Mouse (Mus musculus): ENCODE data around the gene Pstk. TPM values are rescaled to one million over a fixed set of nuclear protein-coding genes. Genes with fewer than 3 reads are reported as not detected.

Gene Pstk
- polyA plus RNA-seq, 1 experiment, result 40.9 TPM

GRCm38 (mm10) chr7:131424912-131425311 lies 54.0 kb downstream of the Pstk start:
- WGBS, result 87% methylated on average over 2 of the region's 2 CpGs
- Histone ChIP-seq H3K27me3 (replicated peaks; ENCODE audit: control insufficient read depth, insufficient read depth, low read length) (no peaks in the 10 kb centered on the region), H3K4me1 (ENCODE audit: control insufficient read depth, insufficient read depth, low read length) (no peaks in the 10 kb centered on the region), H3K27ac (ENCODE audit: insufficient read depth, low read depth, low read length) (no peak overlapping the region), H3K4me3 (ENCODE audit: insufficient read depth, low read depth, low read length) (no peak overlapping the region), H3K36me3 (ENCODE audit: control insufficient read depth, insufficient read depth, low read length) (0 out of 2 replicates have a peak, but pooled peaks cover 2% of the 10 kb centered on the region)
- TF ChIP-seq CTCF (conservative IDR thresholded peaks at IDR 0.05; ENCODE audit: insufficient read depth, insufficient read length, low read depth, low read length) (no peak), POLR2A (IDR thresholded peaks at IDR 0.05; ENCODE audit: low read depth, low read length) (no peak)
- no peak for DNase-seq

- WGBS, result 81% methylated on average over 5 of the region's 5 CpGs
- Histone ChIP-seq H3K36me3 (ENCODE audit: control insufficient read depth, insufficient read depth, low read length) (peaks cover 5% of the 10 kb centered on the region), H3K27me3 (replicated peaks; ENCODE audit: control insufficient read depth, insufficient read depth, low read length) (no peaks in the 10 kb centered on the region), H3K27ac (ENCODE audit: insufficient read depth, low read depth, low read length) (no peak overlapping the region), H3K4me1 (ENCODE audit: control insufficient read depth, insufficient read depth, low read length) (no peaks in the 10 kb centered on the region), H3K4me3 (ENCODE audit: insufficient read depth, low read depth, low read length) (no peak overlapping the region)
- TF ChIP-seq POLR2A (IDR thresholded peaks at IDR 0.05; ENCODE audit: low read depth, low read length) (no peak), CTCF (conservative IDR thresholded peaks at IDR 0.05; ENCODE audit: insufficient read depth, insufficient read length, low read depth, low read length) (no peak)
- no peak for DNase-seq
Observed at GRCm38 (mm10) chr7:131427331-131427730, 56.4 kb downstream of the Pstk start.

GRCm38 (mm10) chr7:131432244-131432643 lies 61.3 kb downstream of the Pstk start:
- WGBS, result 19% methylated on average over 1 of the region's 1 CpGs
- DNase-seq, result peak; percentile 41
- H3K4me3 ChIP-seq (ENCODE audit: insufficient read depth, low read depth, low read length), result no peak overlapping the region
- TF ChIP-seq CTCF (conservative IDR thresholded peaks at IDR 0.05; ENCODE audit: insufficient read depth, insufficient read length, low read depth, low read length), result peak; percentile 62
- no peak for TF ChIP-seq POLR2A (IDR thresholded peaks at IDR 0.05; ENCODE audit: low read depth, low read length)
- H3K27me3 ChIP-seq (replicated peaks; ENCODE audit: control insufficient read depth, insufficient read depth, low read length), result no peaks in the 10 kb centered on the region
- peaks cover 5% of the 10 kb centered on the region for H3K36me3 ChIP-seq (ENCODE audit: control insufficient read depth, insufficient read depth, low read length)
- H3K4me1 ChIP-seq (ENCODE audit: control insufficient read depth, insufficient read depth, low read length), result no peaks in the 10 kb centered on the region
- no peak overlapping the region for H3K27ac ChIP-seq (ENCODE audit: insufficient read depth, low read depth, low read length)

GRCm38 (mm10) chr7:131434276-131434675 lies 63.3 kb downstream of the Pstk start:
- Histone ChIP-seq H3K27me3 (replicated peaks; ENCODE audit: control insufficient read depth, insufficient read depth, low read length) (no peaks in the 10 kb centered on the region), H3K27ac (ENCODE audit: insufficient read depth, low read depth, low read length) (no peak overlapping the region), H3K4me1 (ENCODE audit: control insufficient read depth, insufficient read depth, low read length) (no peaks in the 10 kb centered on the region), H3K36me3 (ENCODE audit: control insufficient read depth, insufficient read depth, low read length) (peaks cover 3% of the 10 kb centered on the region), H3K4me3 (ENCODE audit: insufficient read depth, low read depth, low read length) (no peak overlapping the region)
- DNase-seq, result no peak
- WGBS, result 83% methylated on average over 1 of the region's 1 CpGs
- TF ChIP-seq CTCF (conservative IDR thresholded peaks at IDR 0.05; ENCODE audit: insufficient read depth, insufficient read length, low read depth, low read length) (no peak), POLR2A (IDR thresholded peaks at IDR 0.05; ENCODE audit: low read depth, low read length) (no peak)

- no peak overlapping the region for H3K27ac ChIP-seq (ENCODE audit: insufficient read depth, low read depth, low read length)
- no peaks in the 10 kb centered on the region for H3K4me1 ChIP-seq (ENCODE audit: control insufficient read depth, insufficient read depth, low read length)
- WGBS, result 63% methylated on average over 3 of the region's 3 CpGs
- no peaks in the 10 kb centered on the region; the same call in 1 of the 2 replicates for H3K36me3 ChIP-seq (ENCODE audit: control insufficient read depth, insufficient read depth, low read length)
- no peaks in the 10 kb centered on the region for H3K27me3 ChIP-seq (replicated peaks; ENCODE audit: control insufficient read depth, insufficient read depth, low read length)
- no peak for TF ChIP-seq POLR2A (IDR thresholded peaks at IDR 0.05; ENCODE audit: low read depth, low read length)
- no peak for TF ChIP-seq CTCF (conservative IDR thresholded peaks at IDR 0.05; ENCODE audit: insufficient read depth, insufficient read length, low read depth, low read length)
- no peak for DNase-seq
- H3K4me3 ChIP-seq (ENCODE audit: insufficient read depth, low read depth, low read length), result no peak overlapping the region
Observed at GRCm38 (mm10) chr7:131437051-131437450, 66.1 kb downstream of the Pstk start.

Other genes with a start within 250 kb of the Pstk start
- not detected in 2 replicates for gene 4933402N03Rik, start 224.8 kb upstream of the Pstk start, polyA plus RNA-seq (2012; rRNA removed)
- not detected in 2 replicates for gene 5430419D17Rik, start 196.7 kb upstream of the Pstk start, polyA plus RNA-seq (2012; rRNA removed)
- gene Cuzd1, start 48.8 kb upstream of the Pstk start, polyA plus RNA-seq (2012; rRNA removed), result 0.06 TPM in 1 of 2 replicates, not detected in the other
- gene Fam24b, start 41.6 kb upstream of the Pstk start, polyA plus RNA-seq (2012; rRNA removed), result not detected in 2 replicates
- not detected in 2 replicates for gene Fam24a, start 37.3 kb upstream of the Pstk start, polyA plus RNA-seq (2012; rRNA removed)
- 5.7 and 6.0 TPM in 2 replicates for gene 2310057M21Rik, start 8.4 kb upstream of the Pstk start, polyA plus RNA-seq (2012; rRNA removed)
- 7.5 and 10.3 TPM in 2 replicates for gene Ikzf5, start 39.4 kb downstream of the Pstk start, polyA plus RNA-seq (2012; rRNA removed)
- 23.2 and 30.9 TPM in 2 replicates for gene Acadsb, start 39.5 kb downstream of the Pstk start, polyA plus RNA-seq (2012; rRNA removed)
- 0.23 and 0.29 TPM in 2 replicates for gene Hmx3, start 171.7 kb downstream of the Pstk start, polyA plus RNA-seq (2012; rRNA removed)
- 8.6 and 8.8 TPM in 2 replicates for gene Hmx2, start 177.6 kb downstream of the Pstk start, polyA plus RNA-seq (2012; rRNA removed)
- gene Bub3, start 189.1 kb downstream of the Pstk start, polyA plus RNA-seq (2012; rRNA removed), result 50.4 and 51.2 TPM in 2 replicates

Data from kidney, adult 2 months (tissue).